Mouse (Mus musculus): ENCODE measurements around the gene Kif19a.

GRCm38 (mm10) chr11:114793868-114794545 is 28.8 kb downstream of the Kif19a start:
- no peak for TF ChIP-seq CTCF (IDR thresholded peaks at IDR 0.05; ENCODE audit: control insufficient read depth, insufficient read depth, low read length)
- no peak for TF ChIP-seq POLR2A (IDR thresholded peaks at IDR 0.05; ENCODE audit: borderline replicate concordance, control insufficient read depth, low read depth, low read length)
